Mouse (Mus musculus) cerebellum, adult 11-12 months (tissue): Measurements from ENCODE around the gene Inppl1.

Experiments used
- DNase-seq: peaks from one replicate; pipeline ENCODE4 v3.0.0; 2022

The Inppl1 gene

GRCm38 (mm10) chr7:101837154-101837605 lies 849 bp downstream of the Inppl1 start:
- DNase-seq = no peak

- no peak for DNase-seq
These were observed 1.5 kb downstream of the Inppl1 start for GRCm38 (mm10) chr7:101836271-101837153.

- DNase-seq = no peak
These were observed 2.4 kb downstream of the Inppl1 start for GRCm38 (mm10) chr7:101835457-101836109.

- DNase-seq = no peak
These were observed 3.1 kb downstream of the Inppl1 start for GRCm38 (mm10) chr7:101834903-101835302.

GRCm38 (mm10) chr7:101833916-101834584 lies 4.0 kb downstream of the Inppl1 start:
- DNase-seq = no peak

- DNase-seq = no peak
These were observed 4.7 kb downstream of the Inppl1 start for GRCm38 (mm10) chr7:101833352-101833751.

GRCm38 (mm10) chr7:101832372-101832771 lies 5.7 kb downstream of the Inppl1 start:
- DNase-seq = no peak

- no peak for DNase-seq
These were observed 6.6 kb downstream of the Inppl1 start for GRCm38 (mm10) chr7:101831437-101831836.

GRCm38 (mm10) chr7:101830373-101830772 lies 7.7 kb downstream of the Inppl1 start:
- no peak for DNase-seq

GRCm38 (mm10) chr7:101823758-101824630 lies 14.0 kb downstream of the Inppl1 start:
- DNase-seq = no peak

GRCm38 (mm10) chr7:101822836-101823757 lies 14.9 kb downstream of the Inppl1 start:
- no peak for DNase-seq

GRCm38 (mm10) chr7:101821571-101822501 lies 16.2 kb downstream of the Inppl1 start:
- no peak for DNase-seq

GRCm38 (mm10) chr7:101820295-101821030 lies 17.6 kb downstream of the Inppl1 start:
- no peak for DNase-seq

- no peak for DNase-seq
These were observed 20.1 kb downstream of the Inppl1 start, which contains the start of gene Phox2a for GRCm38 (mm10) chr7:101817861-101818401. TSS of gene Phox2a (plus strand) at chr7:101818313.

- no peak for DNase-seq
These were observed 61.0 kb downstream of the Inppl1 start for GRCm38 (mm10) chr7:101777053-101777452.

GRCm38 (mm10) chr7:101772687-101773086 lies 65.3 kb downstream of the Inppl1 start:
- no peak for DNase-seq
